Mouse (Mus musculus): ENCODE measurements around the gene Rmnd5b. TPM values are rescaled to one million over a fixed set of nuclear protein-coding genes. Genes with fewer than 3 reads are reported as not detected.
"Not testable (repeated sequence)": the region's sequence is repeated elsewhere in the genome, so short reads cannot be mapped to it uniquely, and the experiment has no call there.

The Rmnd5b gene
- total RNA-seq, 2 experiments from 2014 or later, result 56.1 to 61.9 TPM

DNA sequence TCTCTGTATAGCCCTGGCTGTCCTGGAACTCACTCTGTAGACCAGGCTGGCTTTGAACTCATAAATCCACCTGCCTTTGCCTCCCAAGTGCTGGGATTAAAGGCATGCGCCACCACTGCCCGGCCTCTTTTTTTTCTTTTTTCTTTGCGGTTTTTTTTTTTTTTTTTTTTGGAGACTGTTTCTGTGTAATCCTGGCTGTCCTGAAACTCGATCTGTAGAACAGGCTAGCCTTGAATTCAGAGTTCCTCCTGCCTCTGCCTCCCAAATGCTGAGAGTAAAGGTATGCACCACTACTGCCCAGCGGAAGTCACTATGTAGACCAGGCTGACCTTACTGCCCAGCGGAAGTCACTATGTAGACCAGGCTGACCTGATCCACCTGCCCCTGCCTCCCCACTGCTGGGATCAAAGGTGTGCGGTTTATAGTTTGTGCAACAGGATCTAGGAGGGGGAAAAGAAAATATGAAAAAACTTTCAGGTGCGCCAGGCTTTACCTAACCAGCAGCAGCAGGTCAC, 16.7 kb downstream of the Rmnd5b start:
- Histone ChIP-seq H3K4me3 (peak overlapping the region; percentile 77), H3K27ac (no peak overlapping the region)
- DNase-seq (ENCODE audit: extremely low spot score in 1 of 2, low spot score in 2 of 2), result no peak
- no peak for TF ChIP-seq CTCF (IDR thresholded peaks at IDR 0.05)
- intact Hi-C loops (cut with DNase I), result loop anchor here (1.0 to 5.0 kb wide), 2 partner anchors 12 to 33 kb away; partner anchors contain the start of genes D930048N14Rik and N4bp3

DNA sequence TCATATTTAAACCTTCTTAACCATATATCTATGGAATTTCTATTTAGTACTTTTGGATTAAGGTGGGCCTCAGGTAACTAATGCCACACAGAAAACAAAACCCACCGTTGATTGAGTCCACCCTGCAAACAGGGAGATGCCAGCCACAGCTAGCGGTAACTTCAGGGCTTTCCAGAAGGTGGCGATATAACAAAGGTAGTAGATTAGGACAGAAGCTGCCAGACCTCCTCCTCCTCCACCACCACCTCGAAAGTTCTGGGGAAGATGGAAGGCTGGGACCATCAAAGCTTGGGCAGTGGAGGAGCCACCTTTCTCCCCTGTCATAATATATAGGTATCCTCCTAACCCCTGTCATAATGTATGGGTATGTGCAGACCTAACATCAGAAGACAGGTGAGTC, 18.0 kb downstream of the Rmnd5b start:
- TF ChIP-seq CTCF (IDR thresholded peaks at IDR 0.05), result peak; percentile 82
- intact Hi-C loops (cut with DNase I), result loop anchor here (1.0 to 5.0 kb wide), 2 partner anchors 35 to 64 kb away; partner anchors contain the start of genes D930048N14Rik and N4bp3
- peak; percentile 65 to 67 for DNase-seq (ENCODE audit: extremely low spot score in 1 of 2, low spot score in 2 of 2)
- Histone ChIP-seq H3K27ac (no peak overlapping the region), H3K4me3 (no peak overlapping the region)

DNA sequence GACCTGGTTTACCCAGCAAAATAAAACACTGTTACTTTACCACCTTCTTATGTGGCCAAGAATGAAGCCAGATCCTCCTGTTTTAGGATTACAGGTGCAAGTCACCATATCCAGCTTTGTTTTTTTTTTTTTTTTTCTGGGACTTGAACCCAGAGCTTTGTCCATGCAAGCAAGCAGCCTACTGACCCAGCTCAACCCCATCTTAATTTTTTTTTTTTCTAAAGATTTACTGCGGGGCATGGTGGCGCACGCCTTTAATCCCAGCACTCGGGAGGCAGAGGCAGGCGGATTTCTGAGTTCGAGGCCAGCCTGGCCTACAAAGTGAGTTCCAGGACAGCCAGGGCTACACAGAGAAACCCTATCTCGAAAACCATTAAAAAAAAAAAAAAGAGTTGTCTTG, 19.6 kb downstream of the Rmnd5b start:
- intact Hi-C loops (cut with DNase I), result loop anchor here (5.0 kb wide), 1 partner anchor 36 kb away; the partner anchor contains the start of genes D930048N14Rik and N4bp3
- DNase-seq (ENCODE audit: extremely low spot score in 1 of 2, low spot score in 2 of 2); H3K27ac ChIP-seq; H3K4me3 ChIP-seq: not testable (repeated sequence)

DNA sequence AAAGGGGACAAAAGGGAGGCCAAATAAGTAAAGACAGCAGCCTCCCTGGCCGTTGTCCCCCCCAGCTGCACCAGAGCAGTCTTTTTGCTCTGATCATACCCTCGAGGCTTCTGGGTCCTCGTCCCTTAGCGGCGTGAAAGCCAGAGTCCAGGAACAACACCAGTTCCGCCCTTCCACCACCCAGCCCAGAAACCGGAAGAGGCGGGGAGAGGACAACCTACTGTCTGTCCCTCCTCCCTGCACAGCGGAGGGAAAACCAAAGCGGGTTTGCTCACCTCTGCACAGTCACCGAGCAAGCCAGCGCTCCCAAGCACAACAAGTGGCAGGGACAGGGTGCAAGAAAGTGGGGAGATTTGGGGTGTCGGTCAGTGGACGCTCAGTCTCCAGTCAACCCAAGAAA, 20.1 kb downstream of the Rmnd5b start:
- TF ChIP-seq CTCF (IDR thresholded peaks at IDR 0.05), result no peak
- intact Hi-C loops (cut with DNase I), result loop anchor here (5.0 kb wide), 1 partner anchor 37 kb away; the partner anchor contains the start of genes D930048N14Rik and N4bp3
- H3K27ac ChIP-seq, result peak overlapping the region; percentile 83
- DNase-seq (ENCODE audit: extremely low spot score in 1 of 2, low spot score in 2 of 2), result peak in 1 of 2 experiments; percentile 35
- peak overlapping the region; percentile 40 for H3K4me3 ChIP-seq

DNA sequence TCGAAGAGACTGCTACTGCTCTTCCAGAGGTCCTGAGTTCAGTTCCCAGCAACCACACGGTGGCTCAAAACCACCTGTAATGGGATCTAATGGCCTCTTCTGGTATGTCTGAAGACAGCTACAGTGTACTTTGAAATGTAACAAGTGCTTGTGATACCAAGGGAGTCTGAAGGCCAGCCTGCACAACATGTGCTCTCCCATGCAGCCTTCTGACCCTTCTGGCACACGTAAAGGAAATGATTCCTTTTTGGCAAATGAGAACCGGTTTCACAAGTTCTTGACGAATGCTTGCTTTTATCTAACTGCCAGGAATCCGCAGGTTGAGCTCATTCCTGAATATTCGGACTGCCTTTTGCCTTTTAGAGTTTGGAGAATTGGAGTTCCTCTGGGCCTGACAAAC, 20.6 kb downstream of the Rmnd5b start:
- no peak for TF ChIP-seq CTCF (IDR thresholded peaks at IDR 0.05)
- peak overlapping the region; percentile 40 for H3K4me3 ChIP-seq
- peak overlapping the region; percentile 83 for H3K27ac ChIP-seq
- DNase-seq (ENCODE audit: extremely low spot score in 1 of 2, low spot score in 2 of 2), result no peak
- intact Hi-C loops (cut with DNase I), result loop anchor here (5.0 kb wide), 1 partner anchor 37 kb away; the partner anchor contains the start of genes D930048N14Rik and N4bp3

DNA sequence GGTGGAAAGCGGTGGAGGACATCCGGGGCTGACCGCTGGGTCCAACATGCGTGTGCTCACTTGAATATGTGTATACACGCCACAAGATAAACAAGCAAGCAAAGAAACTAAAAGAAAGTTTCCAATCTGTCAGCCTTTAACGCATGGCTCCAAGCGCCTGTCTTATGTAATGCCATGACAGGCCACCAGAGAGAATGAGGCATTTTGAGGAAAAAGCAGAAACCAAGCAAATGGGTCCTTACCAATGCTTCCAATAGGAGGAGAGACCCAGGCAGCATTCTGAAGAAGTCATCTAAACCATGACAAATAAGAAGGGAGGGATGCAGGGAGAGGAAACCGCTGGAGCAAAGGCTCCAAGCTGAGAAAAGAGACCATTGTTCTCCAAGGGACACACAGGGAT, 21.4 kb downstream of the Rmnd5b start:
- intact Hi-C loops (cut with DNase I), result no loop called here
- no peak for TF ChIP-seq CTCF (IDR thresholded peaks at IDR 0.05)
- Histone ChIP-seq H3K27ac (no peak overlapping the region), H3K4me3 (no peak overlapping the region)
- DNase-seq (ENCODE audit: extremely low spot score in 1 of 2, low spot score in 2 of 2), result no peak

DNA sequence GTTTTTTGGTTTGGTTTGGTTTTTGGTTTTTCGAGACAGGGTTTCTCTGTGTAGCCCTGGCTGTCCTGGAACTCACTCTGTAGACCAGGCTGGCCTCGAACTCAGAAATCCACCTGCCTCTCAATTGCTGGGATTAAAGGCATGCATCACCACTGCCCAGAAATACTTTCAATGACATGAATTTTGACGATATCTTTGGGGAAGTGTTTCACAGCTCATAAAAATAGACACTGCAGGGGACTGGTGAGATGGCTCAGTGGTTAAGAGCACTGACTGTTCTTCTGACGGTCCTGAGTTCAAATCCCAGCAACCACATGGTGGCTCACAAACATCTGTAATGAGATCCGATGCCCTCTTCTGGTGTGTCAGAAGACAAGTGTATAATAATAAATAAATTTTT, 25.8 kb downstream of the Rmnd5b start:
- H3K27ac ChIP-seq; intact Hi-C loops (cut with DNase I); H3K4me3 ChIP-seq; DNase-seq (ENCODE audit: extremely low spot score in 1 of 2, low spot score in 2 of 2): not testable (repeated sequence)

DNA sequence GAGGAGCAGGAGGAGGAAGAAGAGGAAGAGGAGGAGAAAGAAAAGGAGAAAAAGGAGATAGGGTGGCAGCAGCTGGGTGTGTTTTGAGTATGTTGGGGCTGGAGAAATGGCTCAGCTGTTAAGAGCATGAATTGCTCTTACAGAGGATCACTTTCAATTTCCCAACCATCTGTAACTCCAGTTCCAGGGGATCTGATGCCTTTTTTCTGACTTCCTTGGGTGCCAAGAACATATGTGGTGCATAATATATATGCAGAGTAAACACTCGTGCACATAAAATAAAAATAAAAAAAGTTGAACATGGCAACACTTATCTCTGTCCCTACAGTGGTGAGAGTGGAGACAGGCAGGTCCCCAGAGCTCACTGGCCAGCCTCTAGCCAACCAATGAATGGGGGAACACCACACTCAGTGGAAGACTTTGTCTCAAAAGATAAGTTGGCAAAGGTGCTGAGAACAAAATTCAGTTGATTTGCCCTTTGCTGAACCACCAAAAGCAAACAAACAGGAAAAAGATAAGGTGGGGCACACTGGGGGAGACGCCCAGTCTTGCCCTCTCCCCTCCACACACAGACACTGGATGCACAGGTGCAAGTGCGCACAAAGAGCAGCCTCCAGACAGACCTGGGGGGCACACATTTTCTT, 26.3 kb downstream of the Rmnd5b start:
- DNase-seq (ENCODE audit: extremely low spot score in 1 of 2, low spot score in 2 of 2), result no peak
- Histone ChIP-seq H3K27ac (no peak overlapping the region), H3K4me3 (no peak overlapping the region)
- no peak for TF ChIP-seq CTCF (IDR thresholded peaks at IDR 0.05)
- intact Hi-C loops (cut with DNase I), result no loop called here

DNA sequence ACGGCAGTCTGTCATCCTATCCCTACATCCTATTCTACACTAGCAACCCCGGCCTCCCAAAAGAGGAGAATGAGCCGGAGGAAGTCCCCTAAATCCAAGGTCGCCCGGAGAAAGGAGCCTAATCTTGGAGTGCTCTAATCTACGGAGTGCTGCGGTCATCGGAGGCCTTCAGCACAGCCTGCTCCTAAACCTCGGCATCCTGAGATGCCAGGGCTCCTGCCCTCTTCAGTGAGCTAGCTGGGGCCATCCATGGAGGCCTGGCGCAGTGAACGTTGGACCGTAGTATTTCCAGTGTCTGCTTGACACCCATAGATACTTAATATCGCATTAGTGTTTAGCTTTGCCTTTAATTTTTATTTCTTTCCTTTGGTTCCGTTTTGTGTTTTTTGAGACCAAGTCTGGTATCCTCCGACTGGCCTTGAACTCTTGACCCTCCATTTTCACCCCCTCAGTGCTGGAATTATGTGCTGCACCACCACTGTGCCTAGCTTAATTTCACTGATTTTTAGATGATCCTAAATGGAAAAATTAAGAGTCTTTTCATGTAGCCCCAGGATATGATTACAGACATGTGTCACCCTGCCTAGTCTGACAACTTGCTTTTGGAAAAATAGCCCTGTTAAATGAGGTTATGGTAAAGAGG, 28.5 kb downstream of the Rmnd5b start:
- H3K27ac ChIP-seq, result peak overlapping the region; percentile 75
- TF ChIP-seq CTCF (IDR thresholded peaks at IDR 0.05), result no peak
- intact Hi-C loops (cut with DNase I), result loop anchor here (1.0 kb wide), 1 partner anchor 12 kb away; the partner anchor contains the start of gene Nhp2
- peak overlapping the region; percentile 66 for H3K4me3 ChIP-seq
- DNase-seq (ENCODE audit: extremely low spot score in 1 of 2, low spot score in 2 of 2), result no peak

DNA sequence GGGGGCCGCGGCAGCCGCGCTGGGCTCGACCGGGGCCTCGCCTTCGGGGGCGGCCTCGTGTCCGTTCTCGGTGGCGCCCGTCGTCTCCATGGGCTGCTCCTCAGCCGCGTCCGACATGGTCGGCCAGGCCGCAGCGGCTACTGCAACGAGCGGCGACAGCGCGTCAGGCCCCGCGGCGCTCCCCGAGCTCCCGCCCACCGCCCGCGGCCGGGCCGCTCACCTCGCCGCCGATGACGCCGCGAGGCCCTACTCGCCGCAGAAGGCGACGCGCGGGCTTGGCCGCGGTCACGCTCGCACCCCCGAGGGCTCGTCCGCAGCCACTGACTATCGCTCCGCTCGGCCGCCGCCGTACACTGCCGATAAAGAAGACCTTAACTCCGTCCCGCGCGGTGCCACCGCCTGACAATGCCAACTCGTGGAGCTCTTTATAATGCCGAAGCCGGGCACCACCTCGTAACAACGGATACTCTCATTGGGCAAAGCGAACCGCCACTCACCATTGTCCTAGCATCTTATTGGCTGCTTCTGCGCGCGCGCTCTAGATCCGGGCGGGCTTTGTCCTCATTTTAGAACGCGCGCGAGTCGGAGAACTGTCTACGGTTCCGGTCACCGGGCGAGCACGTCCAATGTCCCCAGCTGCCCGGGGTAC, 29.1 kb downstream of the Rmnd5b start, which contains the start of gene Hnrnpab:
TSS of gene Hnrnpab (minus strand) at position 401 of the 649 bp plus-strand sequence.
- intact Hi-C loops (cut with DNase I), result loop anchor here (1.0 kb wide), 1 partner anchor 13 kb away; the partner anchor contains the start of gene Nhp2
- TF ChIP-seq CTCF (IDR thresholded peaks at IDR 0.05), result no peak
- Histone ChIP-seq H3K4me3 (peak within 1 kb of the TSS; percentile 66), H3K27ac (peak within 1 kb of the TSS; percentile 80)
- DNase-seq (ENCODE audit: extremely low spot score in 1 of 2, low spot score in 2 of 2), result peak; percentile 97

DNA sequence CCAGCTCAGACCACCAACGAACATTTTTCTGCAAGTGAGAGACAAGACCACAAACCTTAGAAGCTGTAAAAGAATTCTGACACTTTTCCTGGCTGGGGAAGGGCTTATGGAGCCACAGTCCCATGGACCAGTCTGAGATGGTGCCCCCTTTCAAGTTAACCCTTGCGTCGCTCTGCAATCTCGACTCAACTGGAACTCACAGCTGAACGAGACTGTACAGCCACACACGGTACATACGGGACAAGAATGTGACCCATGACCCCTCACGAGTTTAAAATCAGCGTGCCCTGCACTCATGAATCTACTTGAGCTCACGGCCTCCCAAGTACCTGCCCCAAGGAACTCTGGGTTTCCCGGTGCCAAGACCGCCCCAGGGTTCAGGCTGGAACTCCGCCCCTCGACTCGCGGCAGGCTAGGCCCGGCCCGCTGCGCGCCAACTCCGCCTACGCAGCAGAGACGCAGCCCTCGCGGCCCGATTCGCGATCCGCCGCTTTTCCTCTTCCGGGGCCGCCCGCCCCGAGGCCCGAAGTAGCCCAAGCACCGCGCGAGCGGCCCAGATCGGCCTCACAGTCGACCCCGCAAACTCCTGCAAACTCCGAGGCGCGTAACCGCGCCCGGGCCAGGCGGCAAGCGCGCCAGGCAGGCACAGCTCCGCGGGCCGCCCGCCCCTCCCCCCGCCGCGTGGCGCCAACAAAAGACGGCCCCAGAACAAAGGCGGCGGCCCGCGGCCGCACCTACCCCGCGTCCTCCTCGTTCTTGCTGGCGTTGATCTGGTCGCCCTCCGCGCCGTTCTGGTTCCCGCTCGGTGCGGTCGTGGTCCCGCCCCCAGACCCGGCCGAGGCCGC, 29.9 kb downstream of the Rmnd5b start:
- no peak for TF ChIP-seq CTCF (IDR thresholded peaks at IDR 0.05)
- intact Hi-C loops (cut with DNase I), result no loop called here
- peak overlapping the region; percentile 66 for H3K4me3 ChIP-seq
- peak overlapping the region; percentile 80 for H3K27ac ChIP-seq
- DNase-seq (ENCODE audit: extremely low spot score in 1 of 2, low spot score in 2 of 2), result peak; percentile 80 to 83

Data from left cerebral cortex, adult 2 months (tissue).